Mouse (Mus musculus) liver, adult 2 months (tissue): ENCODE results near the gene Plekha1.

Source experiments
- CTCF ChIP-seq: fragments of 200-500 bp; IDR thresholded peaks from 2 replicates; pipeline ENCODE4 v1.5.1; 2011; ENCODE audit warnings: low read depth, low read length, control low read depth
- POLR2A ChIP-seq: fragments of 200-500 bp; IDR thresholded peaks from 2 replicates; pipeline ENCODE4 v1.6.1; 2011; ENCODE audit warnings: low read length, control low read depth; ENCODE audit not compliant: insufficient read depth; ENCODE audit errors: extremely low read depth

DNA sequence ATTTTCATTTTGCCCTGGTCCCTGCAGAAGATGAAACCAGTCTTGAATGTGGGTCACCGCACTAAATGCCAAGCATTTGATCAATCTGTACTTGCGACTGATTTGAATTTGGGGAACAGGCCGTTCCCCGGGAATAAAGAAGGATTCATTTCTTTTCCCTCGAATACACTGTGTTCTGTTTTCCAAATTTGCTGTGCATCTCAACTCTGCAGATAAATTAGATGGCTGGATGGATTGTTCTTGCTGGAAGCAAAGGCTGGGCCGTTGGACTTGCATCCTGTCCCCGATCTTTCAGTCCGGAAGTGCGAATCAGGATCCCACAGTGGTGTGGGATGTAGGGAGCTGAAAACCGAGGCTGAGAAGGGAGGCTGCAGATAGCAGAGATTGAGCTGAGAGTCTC is 87.8 kb downstream of the Plekha1 start:
- TF ChIP-seq CTCF = no peak
- TF ChIP-seq POLR2A = no peak
